Mouse (Mus musculus): ENCODE measurements around the gene Rusc2.

DNA sequence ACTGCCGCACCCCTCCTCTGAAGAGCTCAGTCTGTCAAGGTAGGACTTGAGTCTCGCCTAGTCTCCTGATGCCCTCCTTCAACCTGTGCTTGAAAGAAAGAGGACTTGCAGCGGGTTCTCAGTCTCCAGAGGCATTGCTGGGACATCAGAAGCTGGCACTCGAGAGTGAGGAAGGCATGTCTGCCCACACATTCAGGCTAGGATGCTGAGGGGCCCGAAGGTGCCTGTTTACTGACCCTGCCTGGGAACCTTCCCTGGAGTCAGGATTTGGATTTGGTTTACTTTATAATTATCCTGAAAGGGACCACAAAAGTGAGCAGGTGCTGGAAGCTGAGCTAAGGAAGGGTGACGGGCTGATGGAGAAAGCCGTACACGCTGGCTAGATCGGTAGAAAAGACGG lies 19.7 kb downstream of the Rusc2 start:
- no peak for TF ChIP-seq CHD1 (IDR thresholded peaks at IDR 0.05; ENCODE audit: low read depth, low read length)
- no peak for TF ChIP-seq TCF12 (IDR thresholded peaks at IDR 0.05; ENCODE audit: low read depth, low read length)
- no peak for TF ChIP-seq BHLHE40 (IDR thresholded peaks at IDR 0.05; ENCODE audit: borderline replicate concordance, low read depth, low read length)
- no peak for TF ChIP-seq POLR2A (IDR thresholded peaks at IDR 0.05; ENCODE audit: control insufficient read depth in 1 of 2, insufficient read depth in 1 of 2, low read depth in 1 of 2, low read length in 2 of 2, poor library complexity in 1 of 2)
- TF ChIP-seq POLR2AphosphoS5 (IDR thresholded peaks at IDR 0.05; ENCODE audit: borderline replicate concordance, low read depth, low read length) = no peak
- no peak for TF ChIP-seq MAX (IDR thresholded peaks at IDR 0.05; ENCODE audit: low read length)
- TF ChIP-seq CTCF (IDR thresholded peaks at IDR 0.05 in 2 of 3, conservative IDR thresholded peaks at IDR 0.05 in 1 of 3; ENCODE audit: control insufficient read depth in 1 of 3, insufficient read depth in 1 of 3, low read depth in 2 of 3, low read length in 3 of 3, poor library complexity in 1 of 3, severe bottlenecking in 1 of 3) = no peak
- no peak for TF ChIP-seq TAL1 (IDR thresholded peaks at IDR 0.05; ENCODE audit: low read length)
- TF ChIP-seq EP300 (IDR thresholded peaks at IDR 0.05; ENCODE audit: low read depth in 1 of 2, low read length in 2 of 2) = no peak
- no peak for TF ChIP-seq ELF1 (IDR thresholded peaks at IDR 0.05; ENCODE audit: low read depth, low read length)
- no peak for TF ChIP-seq SIN3A (IDR thresholded peaks at IDR 0.05; ENCODE audit: low read length)
- no peak for TF ChIP-seq ETS1 (IDR thresholded peaks at IDR 0.05; ENCODE audit: low read depth, low read length)

Measured in MEL (cell line).